Mouse (Mus musculus): ENCODE measurements around the gene Fez2.

Fez2 gene

DNA sequence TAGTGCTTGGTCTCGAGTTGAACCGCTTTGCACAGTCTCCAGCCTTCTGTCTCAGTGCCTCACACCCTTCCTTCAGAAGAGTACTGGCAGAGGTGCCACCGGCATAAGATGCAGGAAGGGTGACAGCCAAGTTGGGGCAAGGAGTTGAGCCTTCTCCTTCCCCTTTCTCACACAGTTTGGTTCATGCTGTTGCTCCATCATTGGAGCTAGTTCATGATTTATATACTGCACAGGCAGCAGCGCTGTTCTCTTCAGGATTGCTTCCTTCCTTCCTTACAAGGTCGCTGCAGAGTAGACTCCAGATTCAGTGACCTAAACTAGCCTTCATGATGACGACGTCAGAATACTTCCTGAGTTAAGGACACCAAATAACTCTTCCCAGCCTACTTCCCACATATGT lies 51.9 kb downstream of the Fez2 start:
- in situ Hi-C loops (cut with MseI, MboI), result no loop called here

DNA sequence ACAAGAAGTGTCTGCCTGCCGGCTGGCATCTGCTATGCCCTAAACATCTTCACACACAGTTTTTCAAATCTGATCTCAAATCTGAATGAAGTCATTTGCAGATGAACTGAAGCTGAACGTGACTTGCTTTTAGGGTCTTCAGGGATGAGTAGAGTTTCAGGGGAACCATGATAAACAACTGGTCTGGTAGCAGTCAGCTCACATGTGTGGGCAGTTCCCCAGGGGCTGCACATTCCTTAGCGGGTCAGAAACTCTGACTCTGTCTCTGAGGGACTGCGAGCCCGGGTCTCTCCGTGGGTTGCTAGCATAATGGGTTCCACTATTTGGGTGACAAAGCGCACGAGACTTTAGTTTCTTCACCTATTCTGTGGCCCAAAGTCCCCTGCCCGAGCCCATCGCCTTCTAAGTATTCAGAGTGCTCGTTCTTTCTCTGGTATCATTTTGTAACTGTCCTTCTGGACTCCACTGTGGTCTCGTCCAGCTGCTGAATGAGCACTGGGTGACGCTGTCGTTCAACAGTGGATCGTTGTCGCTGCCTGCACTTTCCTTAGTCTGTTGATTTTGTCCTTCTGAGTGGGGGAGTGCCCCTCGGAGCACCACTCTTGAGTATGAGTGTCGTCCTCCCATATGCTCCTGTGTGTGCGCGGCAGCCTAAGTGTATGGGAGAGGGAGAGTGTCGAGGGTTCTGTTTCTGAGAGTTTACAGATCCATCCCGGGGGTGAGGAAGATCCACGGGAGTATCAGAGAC lies 53.2 kb downstream of the Fez2 start:
- in situ Hi-C loops (cut with MseI, MboI), result no loop called here

DNA sequence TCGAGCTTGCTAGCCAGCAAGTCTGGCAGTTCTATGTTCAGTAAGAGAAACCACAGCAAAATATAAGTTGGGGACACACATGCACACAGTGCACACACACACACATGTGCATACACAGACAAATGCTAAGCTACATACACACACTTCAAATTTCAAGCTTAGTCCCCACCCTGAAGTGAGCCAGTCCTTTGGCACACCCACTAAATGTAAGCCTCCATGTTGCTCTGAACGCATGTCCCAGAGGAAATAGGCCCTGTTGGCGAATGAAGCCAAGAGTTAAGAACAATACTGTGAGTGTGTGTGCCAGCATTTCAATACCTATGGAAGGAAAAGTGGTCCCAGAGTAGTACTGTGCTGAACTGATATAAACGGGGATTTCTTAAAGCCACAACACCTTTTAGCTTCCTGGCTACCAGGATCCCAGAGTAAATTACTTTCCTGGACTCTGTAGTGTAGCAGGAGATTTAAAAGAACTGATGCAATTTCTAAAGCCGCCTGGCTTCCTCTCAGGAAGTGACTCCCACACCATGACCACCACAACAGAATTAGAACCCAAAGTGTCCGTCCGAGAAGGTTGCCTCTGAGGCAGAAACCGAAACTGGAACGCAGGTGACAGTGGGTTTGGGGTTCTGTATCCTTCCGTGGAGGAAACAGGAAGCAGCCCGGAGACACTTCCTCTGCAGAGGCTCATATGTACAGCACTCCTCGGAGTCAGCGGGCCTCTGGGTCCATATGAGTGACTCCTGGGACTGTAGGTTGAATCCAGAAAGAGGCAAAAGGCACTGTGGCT lies 55.8 kb downstream of the Fez2 start:
- in situ Hi-C loops (cut with MseI, MboI), result no loop called here

DNA sequence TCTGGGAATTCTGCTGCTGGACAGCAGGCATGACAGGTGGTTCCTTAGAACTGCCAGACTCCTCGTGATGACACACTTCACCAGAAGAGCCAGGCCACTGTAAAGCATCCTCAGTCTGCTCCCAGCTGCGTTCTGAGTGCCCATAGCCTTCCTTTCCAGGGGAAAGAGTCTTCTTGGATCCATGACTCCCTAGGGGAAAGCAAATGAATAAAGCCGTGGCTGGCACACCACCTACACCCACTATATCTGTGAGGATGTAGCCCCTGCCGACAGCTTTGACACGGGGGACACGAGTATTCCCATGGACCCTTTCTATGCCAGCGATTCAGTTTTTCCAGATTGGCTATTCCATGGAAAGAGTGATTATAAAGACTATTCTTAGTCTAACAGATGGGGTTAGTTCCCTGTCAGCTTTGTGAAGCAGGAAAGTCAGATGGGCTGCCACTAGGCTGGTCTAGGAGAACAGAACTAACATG lies 59.7 kb downstream of the Fez2 start:
- in situ Hi-C loops (cut with MseI, MboI), result no loop called here

DNA sequence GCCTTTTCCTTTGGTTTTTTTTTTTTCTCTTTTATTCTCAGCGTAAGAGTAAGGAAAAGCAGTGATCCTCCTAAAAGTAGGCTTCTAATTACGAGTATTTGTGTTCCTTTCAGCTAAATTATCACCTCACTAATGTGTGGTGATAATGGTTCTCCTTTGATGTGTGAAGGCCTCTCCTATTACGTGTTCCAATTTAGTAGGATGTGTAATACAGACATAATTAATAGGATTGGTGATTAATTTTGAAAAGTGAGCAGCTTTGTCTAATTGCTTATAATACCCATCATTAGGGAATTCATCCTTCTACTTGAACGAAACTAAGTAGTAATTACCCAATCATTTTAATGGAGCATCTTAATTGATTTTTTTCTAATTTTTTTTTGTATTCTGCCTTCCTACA lies 60.2 kb downstream of the Fez2 start:
- in situ Hi-C loops (cut with MseI, MboI), result no loop called here

DNA sequence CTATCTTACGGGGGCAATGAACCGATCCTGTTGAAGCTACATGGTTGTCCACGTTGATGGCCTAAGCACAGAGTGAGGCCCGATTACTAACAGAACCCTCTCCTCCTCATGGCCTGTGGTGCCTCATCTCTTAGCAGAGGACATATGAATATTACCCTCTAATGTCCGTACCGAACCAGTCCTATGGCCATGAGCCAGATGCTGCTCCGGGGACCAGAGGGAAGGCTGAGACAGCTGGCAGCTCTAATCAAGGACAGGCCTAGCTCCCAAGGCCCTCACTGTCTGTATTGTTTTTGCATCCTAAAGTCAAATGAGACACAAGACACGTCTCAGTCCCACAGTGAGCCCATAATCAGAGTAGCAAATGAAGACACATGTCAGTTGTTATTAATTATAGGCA lies 62.3 kb downstream of the Fez2 start:
- in situ Hi-C loops (cut with MseI, MboI), result no loop called here

DNA sequence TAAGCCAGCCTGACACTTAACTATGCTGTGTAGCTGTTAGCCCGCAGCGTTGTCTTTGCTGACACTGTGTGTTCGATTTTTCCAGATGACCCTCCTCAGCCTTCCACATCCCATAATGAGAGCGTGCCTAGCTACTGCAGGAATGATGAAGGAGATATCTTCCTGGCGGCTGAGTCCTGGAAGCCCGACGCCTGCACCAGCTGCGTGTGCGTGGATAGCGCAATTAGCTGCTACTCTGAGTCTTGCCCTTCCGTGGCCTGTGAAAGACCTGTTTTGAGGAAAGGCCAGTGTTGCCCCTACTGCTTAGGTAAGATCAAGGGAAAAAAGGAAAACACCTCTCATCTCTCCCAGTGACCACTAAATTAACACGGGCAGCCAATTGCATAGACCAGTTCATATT lies 63.1 kb downstream of the Fez2 start:
- in situ Hi-C loops (cut with MseI, MboI), result no loop called here

DNA sequence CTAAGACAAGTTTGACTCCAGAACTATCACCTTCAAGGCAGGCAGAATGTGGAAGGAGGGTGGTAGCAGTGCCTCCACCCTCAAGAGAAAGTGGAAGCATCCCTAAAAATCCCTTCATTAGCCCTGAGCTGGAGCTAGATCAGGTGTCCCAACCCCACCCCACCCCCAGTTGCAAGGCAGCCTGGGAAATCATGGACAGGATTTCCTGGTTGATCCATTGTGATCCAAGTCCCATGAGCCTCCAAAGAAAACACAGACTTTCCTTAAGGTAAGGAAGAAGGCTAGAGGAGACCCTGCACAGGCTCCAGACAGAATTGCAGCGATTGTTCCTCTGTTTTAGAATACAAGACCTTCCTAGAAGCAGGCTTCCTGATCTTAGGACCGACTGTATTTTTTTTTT lies 63.5 kb downstream of the Fez2 start:
- in situ Hi-C loops (cut with MseI, MboI), result no loop called here

DNA sequence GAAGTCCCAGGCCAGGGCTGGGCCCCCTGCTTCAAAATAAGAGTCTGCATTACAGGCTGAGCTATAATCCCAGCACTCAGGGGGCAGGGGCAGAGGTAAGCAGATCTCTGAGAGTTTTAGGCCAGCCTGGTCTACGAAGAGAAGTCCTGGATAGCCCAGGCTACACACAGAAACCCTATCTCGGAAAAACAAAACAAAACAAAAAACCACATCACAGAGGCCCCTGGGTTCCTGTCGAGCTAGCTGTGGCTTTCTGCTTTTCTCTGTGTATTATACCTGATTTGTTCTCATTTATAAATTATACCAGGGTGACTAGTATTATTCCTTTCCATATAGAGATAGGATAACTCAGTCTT lies 65.5 kb downstream of the Fez2 start:
- in situ Hi-C loops (cut with MseI, MboI), result no loop called here

DNA sequence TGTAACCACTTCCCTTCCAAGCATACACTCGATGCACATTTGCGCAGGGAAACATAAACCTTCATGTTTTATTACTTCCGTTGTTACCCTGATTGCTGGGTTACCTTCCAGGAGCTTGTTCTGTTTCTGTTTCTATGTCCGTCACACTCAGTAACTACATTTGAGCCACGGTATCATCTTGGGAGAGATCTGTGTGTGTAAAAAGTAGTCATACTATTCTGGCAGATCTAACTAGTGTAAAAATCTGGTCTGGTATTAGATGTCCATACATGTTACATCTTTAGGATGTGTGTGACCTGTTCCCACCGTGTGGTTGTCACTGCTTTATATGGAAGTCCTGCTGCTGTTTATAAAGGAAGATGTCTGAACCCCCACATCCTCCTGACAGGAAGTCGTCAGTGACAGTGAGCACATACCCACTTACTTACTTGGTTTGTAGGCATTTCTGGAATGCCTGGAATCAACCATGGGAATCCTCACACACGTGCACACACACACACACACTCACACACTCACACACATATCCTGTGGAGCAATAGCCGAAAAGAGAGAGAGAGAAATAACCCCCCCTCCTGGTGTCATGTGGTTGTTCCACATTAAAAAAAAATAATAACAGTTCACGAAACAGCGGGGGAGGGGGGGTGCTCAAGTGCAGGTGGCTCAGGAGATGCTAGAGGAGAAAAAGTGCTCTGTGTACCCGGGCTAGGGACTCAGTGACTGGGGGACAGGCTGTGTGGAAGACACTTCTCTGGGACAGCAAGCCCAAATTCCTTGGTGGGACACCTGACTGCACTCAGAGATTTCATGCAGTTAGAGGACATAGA lies 66.1 kb downstream of the Fez2 start:
- in situ Hi-C loops (cut with MseI, MboI), result no loop called here

DNA sequence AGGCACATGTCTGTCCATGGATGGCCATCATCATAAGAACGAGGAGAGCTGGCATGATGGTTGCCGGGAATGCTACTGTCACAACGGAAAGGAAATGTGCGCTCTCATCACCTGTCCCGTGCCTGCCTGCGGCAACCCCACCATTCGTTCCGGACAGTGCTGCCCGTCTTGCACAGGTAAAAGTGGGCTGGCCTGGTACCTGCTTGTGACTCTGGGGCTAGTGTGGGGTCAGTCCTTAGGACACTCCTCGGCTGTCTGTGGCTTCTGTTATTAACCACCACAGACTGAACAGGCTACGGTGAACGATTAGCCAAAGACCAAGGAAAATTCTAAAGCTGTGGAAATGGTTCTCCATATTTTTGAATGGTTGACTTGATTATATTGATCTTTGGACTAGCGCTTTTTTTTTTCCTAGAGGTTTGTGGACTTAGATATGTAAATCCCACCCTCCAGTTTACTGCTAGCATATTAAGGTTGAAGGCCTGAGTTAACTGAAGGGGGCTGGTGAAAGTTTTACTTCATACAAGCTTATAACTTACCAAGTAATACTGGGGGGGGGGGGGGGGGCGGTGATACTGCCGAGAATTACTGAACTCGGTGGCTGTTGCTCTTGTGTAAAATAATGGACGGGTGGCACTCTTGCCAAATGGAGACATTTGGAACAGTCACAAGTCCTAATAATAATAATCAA lies 70.7 kb downstream of the Fez2 start:
- in situ Hi-C loops (cut with MseI, MboI), result no loop called here

DNA sequence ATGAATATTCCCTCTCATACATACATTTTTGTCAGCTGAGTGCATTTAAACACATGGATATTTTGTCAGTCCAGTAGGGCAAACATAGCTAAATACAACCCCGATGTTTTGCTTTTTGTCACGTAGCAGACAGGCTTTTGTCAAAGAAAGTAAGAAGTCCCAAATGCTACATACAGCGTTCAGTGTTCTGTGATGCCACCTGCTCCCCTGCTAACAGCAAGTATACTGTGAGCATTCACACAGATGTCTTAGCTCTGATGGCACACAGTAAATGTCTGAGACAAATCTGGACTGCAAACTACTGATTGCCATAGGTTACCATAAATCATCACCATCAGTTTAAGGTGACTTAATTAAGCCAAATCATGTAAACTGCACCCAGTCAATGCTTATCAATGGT lies 74.3 kb downstream of the Fez2 start:
- in situ Hi-C loops (cut with MseI, MboI), result no loop called here

DNA sequence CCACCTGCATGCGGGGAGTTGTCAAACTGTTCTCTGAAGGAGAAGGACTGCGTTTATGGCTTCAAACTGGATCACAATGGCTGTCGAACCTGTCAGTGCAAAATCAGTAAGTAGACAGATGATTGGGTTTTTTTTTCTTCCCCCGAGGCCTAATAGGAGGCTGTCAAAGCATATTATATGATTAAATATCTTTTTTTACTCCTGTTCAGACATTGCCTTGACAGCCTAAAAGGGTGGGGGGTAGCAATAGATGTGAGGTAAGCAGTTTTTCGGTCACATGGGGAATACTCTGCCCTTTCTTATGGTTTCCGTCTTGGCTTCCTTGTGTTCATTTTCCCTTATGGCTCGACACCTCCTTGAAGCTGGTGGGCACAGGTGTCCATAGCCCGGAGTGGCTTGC lies 82.7 kb downstream of the Fez2 start:
- in situ Hi-C loops (cut with MseI, MboI), result no loop called here

DNA sequence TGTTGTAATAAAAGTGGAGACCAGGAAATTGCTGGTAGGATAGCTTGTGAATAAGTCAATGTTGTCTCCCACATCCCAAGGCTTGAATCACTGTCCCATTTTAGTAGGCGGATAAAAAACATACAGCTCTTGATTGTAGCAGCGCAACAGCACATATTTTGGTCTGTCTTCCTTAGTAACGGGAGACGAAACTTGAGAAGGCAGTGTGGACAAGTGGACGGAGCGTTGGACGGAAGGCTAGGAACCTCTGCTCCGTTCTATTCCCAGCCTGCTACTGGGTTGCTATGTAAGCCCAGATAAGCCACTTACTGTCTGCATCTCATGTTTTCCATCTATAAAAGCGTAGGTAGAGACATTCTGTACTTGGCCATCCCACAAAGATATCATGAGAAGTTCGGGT lies 84.7 kb downstream of the Fez2 start:
- in situ Hi-C loops (cut with MseI, MboI), result no loop called here

DNA sequence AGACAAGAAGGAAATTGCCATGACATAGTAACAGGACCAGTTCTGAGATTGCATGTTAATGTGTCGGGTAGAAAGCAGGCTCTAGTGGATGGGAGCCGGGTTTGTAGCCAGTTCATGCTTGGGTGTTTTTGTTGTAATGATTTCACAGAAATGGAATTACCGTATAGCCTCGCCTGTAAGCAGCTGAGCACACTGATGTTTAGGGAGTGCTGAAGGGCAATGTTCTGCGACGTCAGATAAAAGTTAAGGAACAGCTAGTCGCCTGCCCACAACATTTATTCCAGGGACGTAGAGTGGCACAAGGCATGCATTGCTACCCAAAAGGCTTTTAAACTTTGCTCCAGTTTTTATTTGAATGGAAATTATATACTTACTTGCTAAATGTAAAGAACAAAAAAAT lies 86.5 kb downstream of the Fez2 start:
- in situ Hi-C loops (cut with MseI, MboI), result no loop called here

DNA sequence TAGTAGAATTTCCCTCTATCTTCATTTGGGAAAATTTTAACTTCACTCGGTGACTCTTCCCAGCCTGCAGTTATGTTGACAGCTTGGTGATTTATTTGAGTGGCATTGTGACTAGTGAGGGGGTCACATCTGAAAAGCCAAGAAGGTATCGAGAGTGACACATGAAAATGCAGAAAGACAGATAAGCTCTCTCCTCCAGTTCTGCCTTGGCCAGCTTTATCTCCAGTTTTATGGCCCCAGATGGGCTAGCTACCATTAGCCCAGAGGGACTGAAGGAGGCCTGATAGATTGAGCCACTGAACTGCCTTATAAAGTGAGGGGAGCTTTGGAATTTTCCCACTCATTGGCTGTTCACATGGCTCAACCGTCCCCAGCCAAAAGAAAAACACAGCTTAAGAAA lies 89.7 kb downstream of the Fez2 start:
- in situ Hi-C loops (cut with MseI, MboI), result no loop called here

DNA sequence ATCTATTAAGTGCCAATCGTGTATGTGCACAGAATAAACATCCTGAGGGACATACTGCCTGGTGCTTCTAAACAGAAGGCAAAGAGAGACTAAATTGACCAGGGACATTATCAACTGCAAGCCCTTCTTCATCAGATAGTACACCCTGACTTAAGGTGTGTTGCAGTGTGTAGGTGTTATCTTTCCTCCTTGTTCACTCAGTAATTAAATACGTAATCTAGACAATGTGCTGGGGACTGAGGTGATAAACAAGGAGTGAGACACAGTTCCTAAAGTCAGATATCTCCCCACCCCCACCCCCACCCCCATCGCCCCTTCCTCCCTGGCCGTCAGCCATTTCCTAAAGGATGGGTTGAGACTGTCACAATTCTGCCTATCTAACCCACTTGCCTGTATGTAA lies 90.8 kb downstream of the Fez2 start:
- in situ Hi-C loops (cut with MseI, MboI), result no loop called here

DNA sequence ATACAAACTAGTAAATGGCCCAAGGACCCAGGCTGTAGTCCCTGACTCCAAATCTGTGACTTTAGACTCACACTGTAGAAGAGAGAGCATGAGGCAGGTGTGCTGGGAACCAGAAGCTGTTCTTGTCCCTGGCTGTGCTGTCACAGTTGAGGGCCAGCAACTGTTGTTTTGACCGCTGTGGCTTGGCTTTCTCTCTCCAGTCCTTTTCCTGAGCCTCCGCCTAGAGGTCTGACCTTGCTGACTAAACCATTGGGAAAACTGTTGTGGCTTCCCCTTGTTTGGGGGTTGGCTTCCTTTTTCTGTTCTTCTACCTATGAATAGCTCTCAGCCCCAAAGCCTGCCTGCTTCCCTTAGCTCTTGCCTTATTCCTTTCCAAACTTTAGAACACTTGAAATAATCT lies 91.6 kb downstream of the Fez2 start:
- in situ Hi-C loops (cut with MseI, MboI), result no loop called here

DNA sequence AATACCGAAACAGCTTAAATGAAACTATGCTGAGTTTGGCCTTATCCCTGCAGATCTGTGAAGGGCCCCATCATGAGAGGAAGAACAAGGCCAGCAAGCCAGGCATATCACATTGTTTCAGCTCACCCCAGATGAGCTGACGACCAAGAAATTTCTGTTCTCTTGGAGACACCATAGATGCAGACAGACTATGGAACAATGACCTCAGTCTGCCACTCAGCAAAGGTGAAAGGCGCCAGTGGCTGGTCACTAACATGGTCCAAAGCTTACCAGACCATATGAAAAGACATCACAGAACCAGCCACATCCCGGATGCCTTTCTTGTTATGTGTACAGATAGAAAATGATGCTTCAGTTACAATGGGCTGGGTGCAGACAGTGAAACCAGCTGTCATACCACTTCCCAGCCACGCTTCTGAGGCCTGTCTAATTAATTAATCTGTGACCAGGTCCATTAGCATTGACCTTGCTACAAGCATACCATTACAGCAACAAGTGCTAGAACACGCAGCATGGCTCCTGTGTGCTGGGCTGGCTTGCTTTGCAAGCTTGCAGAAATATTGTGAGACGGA lies 92.1 kb downstream of the Fez2 start:
- in situ Hi-C loops (cut with MseI, MboI), result no loop called here

DNA sequence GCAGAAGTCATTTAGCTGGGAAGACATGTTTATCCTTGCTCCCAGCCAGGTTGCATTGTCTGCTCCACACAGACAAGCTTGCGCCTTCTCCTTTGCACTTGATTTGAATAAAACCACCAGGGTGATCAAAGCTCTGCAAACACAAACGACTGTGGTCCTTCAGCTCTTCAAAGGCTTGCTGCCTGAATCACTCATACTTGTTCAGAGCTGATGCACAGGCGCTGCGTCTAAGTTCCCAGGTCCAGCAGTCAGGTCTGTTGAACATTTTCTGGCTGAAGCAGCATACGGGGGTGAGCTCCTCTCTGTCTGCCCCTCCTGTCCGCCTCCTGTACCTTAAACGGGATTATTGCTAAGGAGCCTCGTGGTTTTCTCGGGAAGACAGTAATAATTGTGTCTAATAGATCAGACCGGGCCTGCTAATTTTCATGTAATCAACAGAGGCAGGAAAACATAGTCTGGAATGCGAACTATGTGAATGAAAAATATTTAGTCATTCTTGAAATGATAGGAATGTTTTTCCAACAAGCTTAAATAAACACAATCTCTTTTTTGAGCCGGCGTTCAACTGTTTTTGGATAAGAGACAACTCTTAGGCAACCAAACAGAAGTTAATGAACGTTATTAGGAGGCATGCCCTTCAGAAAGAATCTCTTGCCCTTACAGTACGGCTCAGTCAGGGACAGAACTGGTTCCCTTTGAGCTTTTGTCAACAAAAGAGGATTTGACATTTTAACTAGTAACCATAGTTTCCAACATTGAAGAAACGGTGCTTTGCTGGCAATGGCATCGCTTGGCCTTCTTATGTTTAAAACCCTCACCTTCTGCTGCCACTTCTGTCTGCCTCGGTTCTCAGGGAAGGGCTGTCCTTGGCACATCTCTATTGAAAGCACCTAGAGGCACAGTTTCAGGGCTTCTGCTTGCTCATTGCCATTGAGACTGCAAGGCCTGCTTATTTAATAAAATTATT lies 95.3 kb downstream of the Fez2 start:
- in situ Hi-C loops (cut with MseI, MboI), result no loop called here
